Mouse (Mus musculus) cerebellum, adult 18-20 months (tissue): ENCODE results near the gene Cep128.
A peak's percentile ranks its signal among the peaks of the same experiment; 100 is the strongest.
"Not testable (repeated sequence)": the region's sequence is repeated elsewhere in the genome, so short reads cannot be mapped to it uniquely, and the experiment has no call there.

Experiments used
- DNase-seq, 2 experiments: peaks; one replicate each; pipeline ENCODE4 v3.0.0; 2021

The Cep128 gene

GRCm38 (mm10) chr12:91052301-91052700 lies 331.9 kb downstream of the Cep128 start:
- DNase-seq: peak; percentile 46 to 54

- peak; percentile 86 to 94 for DNase-seq
These were observed 333.4 kb downstream of the Cep128 start for GRCm38 (mm10) chr12:91050593-91051325.

GRCm38 (mm10) chr12:91041363-91041762 lies 342.8 kb downstream of the Cep128 start:
- no peak for DNase-seq

GRCm38 (mm10) chr12:91040267-91040905 lies 343.8 kb downstream of the Cep128 start:
- no peak for DNase-seq

GRCm38 (mm10) chr12:91029116-91029515 lies 355.1 kb downstream of the Cep128 start:
- DNase-seq: no peak

- no peak for DNase-seq
These were observed 356.5 kb downstream of the Cep128 start for GRCm38 (mm10) chr12:91027681-91028080.

GRCm38 (mm10) chr12:91027100-91027499 lies 357.1 kb downstream of the Cep128 start:
- no peak for DNase-seq

GRCm38 (mm10) chr12:91015075-91015474 lies 369.1 kb downstream of the Cep128 start:
- DNase-seq: no peak

- DNase-seq: no peak
These were observed 371.2 kb downstream of the Cep128 start for GRCm38 (mm10) chr12:91013043-91013442.

- DNase-seq: no peak
These were observed 372.0 kb downstream of the Cep128 start for GRCm38 (mm10) chr12:91012184-91012583.

GRCm38 (mm10) chr12:91008736-91009135 lies 375.5 kb downstream of the Cep128 start:
- no peak for DNase-seq

GRCm38 (mm10) chr12:91008170-91008569 lies 376.0 kb downstream of the Cep128 start:
- no peak for DNase-seq

GRCm38 (mm10) chr12:90997539-90997938 lies 386.7 kb downstream of the Cep128 start:
- DNase-seq: peak in 1 of 2 experiments; percentile 13

GRCm38 (mm10) chr12:90993331-90993730 lies 390.9 kb downstream of the Cep128 start:
- no peak for DNase-seq

- no peak for DNase-seq
These were observed 396.4 kb downstream of the Cep128 start for GRCm38 (mm10) chr12:90987782-90988181.

- DNase-seq: no peak
These were observed 396.9 kb downstream of the Cep128 start for GRCm38 (mm10) chr12:90987259-90987658.

GRCm38 (mm10) chr12:90982018-90982417 lies 402.2 kb downstream of the Cep128 start:
- no peak for DNase-seq

GRCm38 (mm10) chr12:90976406-90976805 lies 407.8 kb downstream of the Cep128 start:
- DNase-seq: not testable (repeated sequence)

GRCm38 (mm10) chr12:90975429-90975828 lies 408.8 kb downstream of the Cep128 start:
- no peak for DNase-seq

GRCm38 (mm10) chr12:90971156-90971555 lies 413.1 kb downstream of the Cep128 start:
- DNase-seq: no peak

GRCm38 (mm10) chr12:90961386-90962017 lies 422.7 kb downstream of the Cep128 start:
- DNase-seq: peak; percentile 77 to 89

- DNase-seq: no peak
These were observed 429.3 kb downstream of the Cep128 start for GRCm38 (mm10) chr12:90954740-90955473.
